Mouse (Mus musculus) left cerebral cortex, postnatal 14 days (tissue): ENCODE measurements around the gene Zswim3. TPM values are rescaled to one million over a fixed set of nuclear protein-coding genes. Genes with fewer than 3 reads are reported as not detected.
"Not testable (repeated sequence)": the region's sequence is repeated elsewhere in the genome, so short reads cannot be mapped to it uniquely, and the experiment has no call there.

Experiments
- DNase-seq, 2 experiments: peaks; one replicate each; pipeline ENCODE4 v3.0.0; 2021 to 2022; ENCODE audit warnings: low spot score in 2 of 2, mixed read lengths in 1 of 2
- intact Hi-C: fragments of 180-260 bp; cut with DNase I; formaldehyde crosslinking; loops from one replicate; pipeline ENCODE4 v1.15.1; 2025
- total RNA-seq, 2 experiments: library from RNA; stranded (reverse); gene quantifications; 2 replicates each; pipeline ENCODE4 v1.2.3; 2021

Gene Zswim3
- total RNA-seq, 2 experiments from 2014 or later: 7.7 to 8.3 TPM

GRCm38 (mm10) chr2:164832032-164832747 is 27.3 kb downstream of the Zswim3 start:
- DNase-seq: peak in 1 of 2 experiments; percentile 49
- intact Hi-C loops: loop anchor here (5.0 kb wide), 1 partner anchor 45 kb away; the partner anchor contains the start of gene Pcif1

DNA sequence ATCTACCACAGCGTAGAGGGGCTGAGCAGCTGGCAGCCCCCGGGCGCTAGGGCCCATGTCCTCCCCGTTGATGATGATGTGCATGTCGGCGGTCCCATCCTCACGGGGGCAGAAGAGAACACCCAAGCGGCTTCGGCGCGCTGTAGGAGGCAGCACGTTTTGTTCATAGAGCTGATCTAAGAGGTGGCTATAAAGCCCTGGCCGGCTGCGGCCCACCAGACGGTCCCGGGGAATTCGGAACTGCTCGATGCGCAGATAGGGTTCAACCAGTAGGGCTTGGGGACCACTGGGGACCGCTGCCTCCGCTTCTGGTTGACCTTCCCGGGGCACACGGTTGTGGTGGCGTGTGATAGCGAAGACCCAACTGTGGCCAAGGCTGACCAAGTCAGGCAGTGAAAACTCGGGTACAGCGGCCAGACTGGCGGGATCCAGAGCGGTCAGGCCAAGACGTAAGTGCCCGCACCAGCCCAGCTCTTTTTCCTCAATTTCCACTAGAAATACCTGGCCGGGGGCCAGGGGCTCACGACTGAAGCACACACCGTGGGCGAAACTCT is 27.9 kb downstream of the Zswim3 start, which contains the start of gene Ctsa:
Ctsa (plus strand) TSS at position 126 of the 554 bp plus-strand sequence.
- DNase-seq: peak; percentile 80 to 86
- intact Hi-C loops: loop anchor here (5.0 kb wide), 1 partner anchor 44 kb away; the partner anchor contains the start of gene Pcif1

GRCm38 (mm10) chr2:164833314-164833959 is 28.5 kb downstream of the Zswim3 start, which contains the start of gene Neurl2:
Gene Neurl2 (minus strand): TSS chr2:164833456.
- peak; percentile 96 to 97 for DNase-seq
- intact Hi-C loops: loop anchor here (5.0 kb wide), 1 partner anchor 44 kb away; the partner anchor contains the start of gene Pcif1

GRCm38 (mm10) chr2:164834531-164834930 is 29.6 kb downstream of the Zswim3 start:
- intact Hi-C loops: loop anchor here (5.0 kb wide), 1 partner anchor 43 kb away; the partner anchor contains the start of gene Pcif1
- DNase-seq: no peak

DNA sequence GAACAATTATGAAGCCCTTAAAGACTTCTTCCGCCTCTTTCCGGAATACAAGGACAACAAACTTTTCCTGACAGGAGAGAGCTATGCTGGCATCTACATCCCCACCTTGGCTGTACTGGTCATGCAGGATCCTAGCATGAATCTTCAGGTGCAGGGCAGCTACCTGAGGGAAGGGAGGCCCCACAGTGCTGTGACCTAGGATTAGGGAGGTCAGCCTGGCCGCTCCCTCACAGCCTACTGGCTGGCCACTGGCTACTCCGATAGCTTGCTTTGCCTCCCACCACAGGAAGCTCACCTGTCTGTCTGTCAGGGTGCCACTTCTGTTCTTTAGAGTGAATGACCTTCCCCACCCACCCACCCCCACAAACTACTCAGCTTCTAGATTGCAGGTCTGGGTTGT is 30.3 kb downstream of the Zswim3 start:
- DNase-seq: no peak
- intact Hi-C loops: no loop called here

DNA sequence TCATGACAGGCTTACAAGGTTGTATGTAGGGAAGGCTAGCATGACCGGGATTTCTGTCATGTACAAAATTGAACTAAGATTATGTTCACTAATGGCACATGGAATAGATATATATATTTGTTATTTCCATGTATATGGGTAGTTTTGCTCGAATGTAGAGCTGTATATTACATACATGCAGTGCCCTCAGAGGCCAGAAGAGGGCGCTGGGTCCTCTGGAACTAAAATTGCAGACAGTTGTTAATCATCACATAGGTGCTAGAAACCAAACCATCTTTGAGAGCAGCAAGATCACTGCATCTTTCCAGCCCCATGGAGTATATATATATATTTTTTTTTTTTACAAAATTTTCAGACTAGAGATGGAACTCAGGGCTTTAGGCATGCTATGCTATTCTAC is 40.9 kb downstream of the Zswim3 start:
- DNase-seq: no peak
- intact Hi-C loops: no loop called here

DNA sequence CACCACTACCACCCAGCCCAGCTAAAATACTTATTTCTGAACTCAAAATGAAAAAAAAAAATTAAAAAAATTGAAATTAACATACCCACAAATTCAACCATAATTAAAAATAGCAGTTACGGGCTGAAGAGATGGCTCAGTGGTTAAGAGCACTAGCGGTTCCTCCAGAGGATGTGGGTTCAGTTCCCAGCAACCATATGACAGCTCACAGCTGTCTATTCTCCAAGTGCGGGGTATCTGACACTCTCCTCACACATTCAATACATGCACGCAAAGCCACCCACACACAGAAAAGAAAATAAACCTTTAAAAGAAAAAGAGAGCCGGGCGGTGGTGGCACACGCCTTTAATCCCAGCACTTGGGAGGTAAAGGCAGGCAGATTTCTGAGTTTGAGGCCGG is 45.2 kb downstream of the Zswim3 start:
- intact Hi-C loops: no loop called here
- no peak for DNase-seq

GRCm38 (mm10) chr2:164855572-164855971 is 50.7 kb downstream of the Zswim3 start:
- DNase-seq, intact Hi-C loops: not testable (repeated sequence)

GRCm38 (mm10) chr2:164856309-164857100 is 51.6 kb downstream of the Zswim3 start:
- DNase-seq: no peak
- intact Hi-C loops: no loop called here

DNA sequence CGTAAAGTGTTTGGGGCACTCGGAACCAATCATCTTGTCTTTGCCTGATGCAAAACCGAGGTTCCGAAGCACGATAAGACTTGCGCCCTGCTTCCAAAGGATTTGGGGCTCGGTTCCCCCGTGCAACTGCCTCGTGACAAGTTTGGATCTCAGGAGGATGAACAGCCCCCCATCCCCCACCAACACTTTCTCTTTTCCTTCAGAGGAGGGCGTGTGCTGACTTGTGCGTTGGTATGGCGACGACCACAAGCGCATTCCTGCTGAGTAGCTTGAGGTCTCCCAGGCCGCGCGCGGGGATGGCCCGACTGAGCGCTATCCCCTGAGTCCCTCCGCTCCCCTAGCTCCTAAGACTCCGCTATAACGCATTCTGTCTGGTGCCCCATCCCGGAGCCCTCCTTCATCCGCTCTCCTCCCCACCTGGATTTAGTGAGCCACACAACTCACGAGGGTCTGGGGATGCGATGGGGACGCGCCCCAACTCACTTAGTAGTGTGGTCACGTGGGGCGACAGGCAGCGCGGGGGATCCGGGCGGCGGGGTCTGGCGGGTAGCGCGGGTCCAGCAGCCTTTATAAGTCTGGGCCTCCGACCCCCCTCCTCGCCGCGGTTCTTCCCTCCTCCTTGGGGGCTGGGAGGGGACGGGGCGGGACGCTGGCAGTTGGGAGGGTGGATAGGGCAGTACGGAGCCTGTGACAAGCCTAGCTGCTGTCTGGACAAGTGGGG is 52.4 kb downstream of the Zswim3 start, which contains the start of gene Pltp:
Pltp (minus strand) TSS at position 611 of the 721 bp plus-strand sequence.
- peak; percentile 46 to 81 for DNase-seq
- intact Hi-C loops: no loop called here

GRCm38 (mm10) chr2:164857842-164858553 is 53.1 kb downstream of the Zswim3 start:
- no peak for DNase-seq
- intact Hi-C loops: no loop called here

DNA sequence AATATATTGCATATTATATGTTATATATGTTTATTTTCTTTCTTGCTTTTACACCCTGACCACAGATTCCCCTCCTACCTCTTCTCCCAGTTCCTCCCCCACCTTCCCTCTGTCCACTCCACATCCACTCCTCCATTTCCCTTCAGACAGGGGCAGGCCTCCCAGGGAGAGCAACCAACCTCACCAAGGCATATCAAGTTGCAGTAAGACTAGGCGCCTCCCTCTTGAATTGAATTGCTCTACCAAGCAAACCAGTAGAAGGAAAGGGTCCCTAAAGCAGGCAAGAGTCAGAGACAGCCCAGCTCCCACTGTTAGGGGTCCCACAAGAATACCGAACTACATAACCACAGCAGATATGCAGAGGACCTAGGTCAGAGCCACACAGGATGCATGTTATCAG is 54.3 kb downstream of the Zswim3 start:
- DNase-seq: no peak
- intact Hi-C loops: no loop called here

DNA sequence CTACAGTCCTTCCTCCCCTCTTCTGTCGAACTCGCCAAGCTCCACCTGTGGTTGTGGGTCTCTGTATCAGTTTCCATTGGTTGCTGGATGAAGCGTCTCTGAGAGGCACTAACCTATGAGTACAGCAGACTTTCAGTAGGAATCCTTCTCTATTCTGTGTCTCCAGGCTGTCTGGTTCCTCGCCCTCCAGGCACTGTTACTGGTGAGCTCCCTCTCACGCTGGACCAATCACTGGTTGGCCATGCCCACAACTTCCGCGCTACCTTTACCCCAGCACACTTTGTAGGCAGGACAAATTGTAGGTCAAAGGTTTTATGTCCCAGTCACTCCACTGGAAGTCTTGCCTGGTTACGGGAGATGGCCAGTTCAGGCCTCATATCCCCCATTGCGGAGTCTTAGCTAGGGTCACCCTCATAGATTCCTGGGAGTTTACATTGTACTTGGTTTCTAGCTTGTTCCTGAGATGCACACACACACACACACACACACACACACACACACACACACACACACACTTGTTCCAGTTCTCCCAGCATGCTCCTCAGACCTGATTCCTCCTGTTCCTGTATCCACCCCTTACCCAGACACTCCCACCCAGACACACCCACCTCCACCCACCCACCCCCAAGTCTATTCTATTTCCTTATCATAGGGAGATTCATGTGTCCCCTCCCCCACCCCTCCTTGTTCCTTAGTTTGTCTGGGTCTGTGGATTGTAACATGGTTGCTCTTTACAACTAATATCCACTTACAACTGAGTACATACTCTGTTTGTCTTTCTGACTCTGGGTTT is 54.9 kb downstream of the Zswim3 start:
- intact Hi-C loops: no loop called here
- no peak for DNase-seq

- intact Hi-C loops: no loop called here
- DNase-seq: no peak
Measured at GRCm38 (mm10) chr2:164861094-164861493, 56.2 kb downstream of the Zswim3 start.

- intact Hi-C loops: no loop called here
- DNase-seq: no peak
Measured at GRCm38 (mm10) chr2:164862179-164862861, 57.4 kb downstream of the Zswim3 start.

DNA sequence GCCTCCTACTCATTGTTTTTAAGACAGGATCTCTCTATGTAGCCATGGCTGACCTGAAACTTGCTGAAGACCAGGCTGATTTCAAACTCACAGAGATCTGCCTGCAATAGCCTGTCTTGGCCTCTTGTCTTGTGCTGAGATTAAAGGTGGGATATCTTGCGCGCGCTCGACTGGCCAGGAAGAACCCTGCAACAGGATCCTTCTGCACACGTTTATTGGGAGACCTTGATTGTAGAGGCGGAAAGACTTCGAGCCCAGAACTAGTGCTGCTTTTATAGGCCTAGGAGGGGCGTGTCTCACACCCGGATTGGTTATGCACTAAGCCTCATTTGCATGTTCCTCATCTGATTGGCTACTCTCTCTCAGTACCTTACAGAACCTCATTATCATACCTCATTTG is 58.5 kb downstream of the Zswim3 start:
- DNase-seq, intact Hi-C loops: not testable (repeated sequence)

DNA sequence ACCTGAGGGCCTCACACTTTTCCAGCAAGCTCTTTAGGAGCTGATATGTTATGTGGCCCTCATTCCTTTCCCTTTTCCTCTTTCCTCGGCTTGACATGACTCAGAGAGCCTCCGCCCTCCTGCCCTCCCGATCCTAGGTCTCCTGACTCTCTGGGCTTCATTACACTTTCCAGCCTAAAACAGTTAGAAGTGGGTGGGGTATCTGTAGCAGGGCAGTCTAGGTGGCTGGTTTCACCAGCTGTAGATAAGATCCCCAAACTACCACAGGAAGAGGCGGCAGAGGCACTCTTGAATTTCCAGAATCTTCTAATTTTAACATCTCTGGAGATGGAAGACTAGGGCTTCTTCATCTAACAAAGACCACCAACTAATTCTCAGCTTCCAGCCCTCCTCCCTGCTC is 59.7 kb downstream of the Zswim3 start:
- DNase-seq: no peak
- intact Hi-C loops: no loop called here
